Mouse (Mus musculus) heart, adult 18-20 months (tissue): Measurements from ENCODE around the gene Lmo7. TPM values are rescaled to one million over a fixed set of nuclear protein-coding genes. Genes with fewer than 3 reads are reported as not detected.

Experiments used
- DNase-seq, 2 experiments: peaks; one replicate each; pipeline ENCODE4 v3.0.0; 2021 to 2022; ENCODE audit warnings: mixed read lengths in 1 of 2
- total RNA-seq, 2 experiments: library from RNA; stranded (reverse); gene quantifications; 2 replicates each; pipeline ENCODE4 v1.2.3; 2021

Gene Lmo7
- total RNA-seq, 2 experiments from 2014 or later, result 327 to 346 TPM

DNA sequence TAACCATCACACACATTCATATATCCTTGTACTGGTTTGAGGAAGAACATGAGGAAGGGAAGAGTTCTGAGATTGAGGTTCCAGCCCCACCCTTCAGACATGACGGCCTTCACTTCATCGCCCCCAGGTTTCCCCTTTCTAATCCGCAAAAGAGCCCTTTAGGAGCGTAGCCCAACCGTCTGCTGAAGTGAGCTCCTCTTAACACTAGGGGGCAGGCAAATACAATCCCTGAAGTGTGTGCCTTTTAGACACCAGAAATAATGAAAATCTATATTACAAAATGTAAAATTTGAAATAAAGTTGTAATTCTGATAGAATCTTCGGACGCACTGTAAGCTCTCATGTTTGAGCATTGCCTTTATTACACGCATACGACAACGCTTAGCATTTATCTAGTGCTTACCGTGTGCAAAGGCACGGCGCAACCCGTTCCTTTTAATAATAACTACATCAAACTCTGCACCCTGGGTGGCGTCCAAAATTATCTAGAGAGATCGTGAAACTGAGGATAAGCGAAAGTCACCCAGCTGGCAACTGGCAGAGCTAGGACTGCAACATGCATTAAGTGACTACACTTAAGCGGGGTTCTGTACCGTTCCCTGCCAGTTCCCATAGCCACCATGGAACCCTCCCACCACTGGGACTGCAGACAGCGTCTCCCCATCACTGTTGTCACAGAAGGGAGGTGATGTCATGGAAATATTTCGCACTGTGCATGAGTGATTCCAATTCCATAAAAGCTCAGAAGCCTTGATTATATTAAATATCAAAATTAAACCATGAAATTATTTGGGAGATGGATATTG lies 217.2 kb downstream of the Lmo7 start:
- DNase-seq, result peak in 1 of 2 experiments; percentile 54

DNA sequence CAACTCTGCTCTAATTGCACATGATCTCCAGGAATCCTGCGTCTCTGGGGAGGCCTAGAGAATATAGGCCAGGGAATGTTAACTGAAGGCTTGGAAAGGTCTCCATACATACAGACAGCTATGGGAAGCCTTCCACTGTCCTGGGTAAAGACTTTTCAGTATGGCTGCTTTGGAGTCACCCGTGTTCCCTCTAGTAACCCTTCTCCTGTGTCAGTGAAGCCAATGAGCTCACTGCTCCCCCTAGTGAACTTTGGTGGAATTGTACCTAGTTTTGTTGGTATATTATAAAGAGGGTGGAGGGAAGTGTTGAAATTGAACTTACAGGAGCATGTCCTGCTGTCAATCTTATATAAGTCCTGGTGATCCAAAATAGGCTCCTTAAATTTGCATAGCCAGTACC lies 219.4 kb downstream of the Lmo7 start:
- peak; percentile 42 to 72 for DNase-seq

DNA sequence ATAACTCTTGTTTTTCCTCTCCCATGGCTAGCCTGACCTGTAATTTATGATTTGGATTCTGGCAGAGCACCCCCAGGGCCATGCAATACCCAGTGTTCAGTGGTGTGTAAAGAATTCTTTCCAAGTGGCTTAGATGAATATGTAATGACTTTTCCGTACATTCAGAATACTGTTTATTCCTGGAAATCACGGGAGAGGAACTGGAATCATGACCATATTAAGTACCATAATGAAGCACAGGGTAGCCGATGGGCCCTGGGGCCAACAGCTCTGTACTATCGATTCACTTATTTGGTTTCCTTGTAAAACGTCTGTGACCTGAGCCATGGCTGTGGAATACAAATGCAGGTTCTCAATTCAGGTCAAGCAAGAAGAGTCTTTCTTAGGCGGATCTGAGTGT lies 221.3 kb downstream of the Lmo7 start:
- no peak for DNase-seq

DNA sequence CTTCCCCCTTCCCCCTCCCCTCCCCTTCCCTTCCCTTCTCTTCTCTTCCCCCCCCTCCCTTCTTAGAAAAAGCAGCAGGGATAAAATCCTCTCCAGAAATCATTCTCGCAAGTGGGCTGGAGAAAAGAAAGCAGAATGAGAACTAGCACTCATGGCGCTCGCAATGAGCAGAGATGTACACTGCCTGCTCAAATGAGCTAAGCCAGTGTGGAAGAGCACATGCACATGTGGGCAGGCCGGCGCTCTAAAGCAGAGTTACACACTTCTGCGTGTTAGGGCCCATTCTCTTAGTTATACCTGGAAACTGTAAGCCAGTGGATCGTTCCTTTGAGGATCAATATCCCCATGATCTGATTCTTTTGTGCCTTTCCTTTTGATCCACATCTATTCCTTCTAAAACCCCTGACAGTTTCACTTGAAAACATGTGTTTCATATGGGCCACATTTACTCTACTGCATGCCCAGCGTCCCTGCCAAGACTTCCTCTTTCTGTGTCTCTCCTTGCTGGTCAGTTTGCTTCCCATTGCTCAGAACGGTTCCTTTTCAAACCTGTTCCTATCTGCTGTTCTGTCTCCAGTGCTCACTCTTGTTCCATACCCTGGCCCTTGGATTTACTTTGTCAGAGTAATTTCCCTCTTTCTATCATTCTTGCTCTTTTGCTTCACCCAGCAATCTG lies 224.2 kb downstream of the Lmo7 start:
- no peak for DNase-seq

DNA sequence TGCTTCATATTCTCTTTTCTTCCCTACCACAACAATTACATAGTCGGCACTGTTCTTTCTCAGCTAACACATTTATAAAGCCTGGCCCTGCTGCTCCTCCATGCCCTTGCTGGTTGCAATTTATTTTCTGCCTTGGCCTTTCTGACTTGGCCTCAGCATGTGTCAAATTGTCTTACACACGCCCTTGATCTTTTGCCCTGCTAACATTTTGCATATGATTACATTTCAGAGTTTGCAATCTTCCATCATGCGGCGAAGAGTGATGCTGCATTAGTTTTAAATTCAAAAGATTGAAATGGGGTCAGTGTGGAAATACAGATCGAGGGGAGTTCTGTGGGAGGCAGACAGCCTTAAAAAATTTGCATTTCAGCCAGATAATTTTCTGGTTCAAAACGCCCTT lies 234.6 kb downstream of the Lmo7 start:
- DNase-seq, result no peak

DNA sequence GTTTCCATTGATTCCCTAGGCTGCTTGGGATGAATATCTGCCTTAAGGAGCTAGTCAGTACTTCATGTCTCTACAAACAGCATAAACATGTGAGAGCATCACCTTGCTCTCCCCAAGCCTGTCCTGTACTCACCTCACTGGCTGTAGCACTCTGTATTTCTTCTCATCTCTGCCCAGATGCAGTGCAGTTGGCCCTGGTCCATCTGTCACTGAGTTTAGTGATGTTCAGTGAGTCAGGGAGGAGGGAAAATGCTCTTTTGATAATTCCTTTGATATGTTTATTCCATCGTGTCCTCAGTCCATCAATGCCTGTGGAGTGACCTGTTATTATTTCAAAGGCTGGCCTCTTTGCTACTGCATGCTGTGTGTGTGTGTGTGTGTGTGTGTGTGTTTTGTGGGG lies 235.2 kb downstream of the Lmo7 start:
- no peak for DNase-seq

DNA sequence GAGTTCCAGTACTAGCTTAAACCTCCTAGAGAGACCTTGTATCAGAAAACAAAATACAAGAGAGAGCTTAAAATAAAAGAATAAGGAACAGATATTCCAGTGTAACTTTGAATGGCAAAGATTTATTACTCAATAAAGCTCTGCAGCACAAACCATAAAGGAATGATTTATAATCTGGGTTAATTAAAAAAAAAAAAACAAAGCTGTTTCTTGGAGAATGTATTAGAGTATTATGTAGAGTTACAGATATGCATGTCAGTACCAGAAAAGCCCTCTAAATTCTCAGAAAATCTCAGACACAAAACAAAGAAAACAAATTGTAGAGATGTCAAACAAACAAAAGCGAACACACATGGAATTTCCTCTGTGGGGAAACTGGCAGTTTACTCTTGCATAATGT lies 243.0 kb downstream of the Lmo7 start:
- DNase-seq, result no peak

DNA sequence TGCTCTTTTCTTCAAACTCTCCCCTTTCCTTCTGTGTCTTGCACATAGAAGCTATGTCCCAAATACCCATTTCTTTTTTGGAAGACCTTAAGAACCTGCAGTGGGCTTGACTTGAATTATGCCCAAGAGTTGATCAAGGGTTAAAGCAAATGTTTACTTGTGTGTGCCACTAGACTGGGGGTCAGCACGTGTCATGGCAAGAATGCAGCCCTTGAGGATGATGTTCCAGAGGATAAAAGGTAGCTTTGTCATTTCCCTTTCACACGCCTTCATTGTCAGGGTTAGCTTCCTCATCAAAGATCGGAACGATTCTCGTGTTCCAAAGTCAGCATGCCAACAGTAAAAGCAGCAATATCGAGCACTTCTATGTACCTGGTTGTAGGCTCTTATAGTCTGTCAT lies 243.4 kb downstream of the Lmo7 start:
- no peak for DNase-seq

DNA sequence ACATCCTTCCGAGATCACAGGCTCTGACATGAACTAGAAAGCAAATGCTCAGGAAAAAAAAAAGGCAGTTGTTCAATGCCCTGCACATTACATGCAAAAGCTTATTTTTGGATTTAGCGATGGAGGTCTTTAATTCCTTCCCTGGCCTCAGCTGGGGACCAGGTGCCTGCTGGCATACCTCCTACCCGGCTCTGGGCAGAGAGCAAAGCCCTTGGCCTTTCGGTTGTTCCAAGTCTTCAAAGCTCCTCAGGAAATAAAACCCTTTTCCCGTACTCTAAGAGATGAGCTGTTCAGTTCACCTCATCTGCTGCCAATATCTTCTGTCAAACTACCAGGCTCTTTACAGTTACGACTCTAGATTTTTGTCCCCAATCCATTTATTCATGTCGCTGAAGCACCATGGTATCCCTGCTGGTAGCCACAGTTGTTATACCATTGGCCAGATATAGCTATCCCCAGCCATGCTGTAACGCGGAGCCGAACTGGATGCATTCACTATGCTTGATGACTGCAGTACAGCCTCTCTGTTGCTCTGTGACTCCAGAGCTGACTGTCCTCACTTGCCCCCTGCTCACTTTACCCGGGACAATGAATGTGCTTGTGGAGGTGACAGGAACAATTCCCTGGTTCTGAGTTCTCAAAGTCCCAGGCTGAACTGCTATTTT lies 246.4 kb downstream of the Lmo7 start:
- no peak for DNase-seq

Other genes with a start within 250 kb of the Lmo7 start
- gene Tbc1d4, start 120.8 kb upstream of the Lmo7 start, total RNA-seq, result 100 to 1,000 TPM in 1 of 2 experiments, 10 to 100 TPM in 1; 89.3 to 105 TPM
- 10 to 100 TPM; 34.6 to 35.5 TPM for gene Commd6, start 89.3 kb upstream of the Lmo7 start, total RNA-seq
- gene Uchl3, start 76.0 kb upstream of the Lmo7 start, total RNA-seq, result 10 to 100 TPM; 40.0 to 42.4 TPM
- 1 to 10 TPM in 1 of 2 experiments, not detected in 1; 1.0 TPM for gene Gm9922, start 143 bp upstream of the Lmo7 start, total RNA-seq